Mouse (Mus musculus): ENCODE results near the gene Stmn1. TPM values are rescaled to one million over a fixed set of nuclear protein-coding genes. Genes with fewer than 3 reads are reported as not detected.

Stmn1 gene
- polyA plus RNA-seq (2011; ENCODE audit: insufficient read length, low read depth, missing spikeins), result 142 and 293 TPM in 2 replicates

- Histone ChIP-seq H3K4me3 (ENCODE audit: insufficient read depth, low read length) (peak within 1 kb of the TSS; percentile 64), H3K27ac (ENCODE audit: insufficient read depth, low read length) (peak within 1 kb of the TSS; percentile 19; the same call in 1 of the 2 replicates), H3K4me1 (ENCODE audit: control insufficient read depth, insufficient read depth, low read length) (no peaks in the 10 kb centered on the region; the same call in 1 of the 2 replicates)
- TF ChIP-seq POLR2A (IDR thresholded peaks at IDR 0.05; ENCODE audit: low read depth, low read length) (peak; percentile 98), CTCF (IDR thresholded peaks at IDR 0.05; ENCODE audit: borderline replicate concordance, insufficient read depth, low read length) (no peak)
These were observed at the start of gene Stmn1 for GRCm38 (mm10) chr4:134468215-134468575. Stmn1 (plus strand) TSS chr4:134468320.

- Histone ChIP-seq H3K27ac (ENCODE audit: insufficient read depth, low read length) (no peak overlapping the region), H3K4me1 (ENCODE audit: control insufficient read depth, insufficient read depth, low read length) (no peaks in the 10 kb centered on the region), H3K4me3 (ENCODE audit: insufficient read depth, low read length) (no peak overlapping the region)
- no peak for TF ChIP-seq POLR2A (IDR thresholded peaks at IDR 0.05; ENCODE audit: low read depth, low read length)
- no peak for TF ChIP-seq CTCF (IDR thresholded peaks at IDR 0.05; ENCODE audit: borderline replicate concordance, insufficient read depth, low read length)
These were observed 46.1 kb upstream of the Stmn1 start for GRCm38 (mm10) chr4:134421971-134422370.

- Histone ChIP-seq H3K4me3 (ENCODE audit: insufficient read depth, low read length) (no peak overlapping the region), H3K27ac (ENCODE audit: insufficient read depth, low read length) (no peak overlapping the region), H3K4me1 (ENCODE audit: control insufficient read depth, insufficient read depth, low read length) (no peaks in the 10 kb centered on the region)
- TF ChIP-seq CTCF (IDR thresholded peaks at IDR 0.05; ENCODE audit: borderline replicate concordance, insufficient read depth, low read length) (no peak), POLR2A (IDR thresholded peaks at IDR 0.05; ENCODE audit: low read depth, low read length) (no peak)
These were observed 44.2 kb upstream of the Stmn1 start for GRCm38 (mm10) chr4:134423949-134424348.

GRCm38 (mm10) chr4:134425088-134425487 lies 43.0 kb upstream of the Stmn1 start:
- Histone ChIP-seq H3K27ac (ENCODE audit: insufficient read depth, low read length) (no peak overlapping the region), H3K4me1 (ENCODE audit: control insufficient read depth, insufficient read depth, low read length) (no peaks in the 10 kb centered on the region)
- TF ChIP-seq CTCF (IDR thresholded peaks at IDR 0.05; ENCODE audit: borderline replicate concordance, insufficient read depth, low read length) (no peak), POLR2A (IDR thresholded peaks at IDR 0.05; ENCODE audit: low read depth, low read length) (no peak)

GRCm38 (mm10) chr4:134430381-134431004 lies 37.6 kb upstream of the Stmn1 start:
- Histone ChIP-seq H3K27ac (ENCODE audit: insufficient read depth, low read length) (no peak overlapping the region), H3K4me3 (ENCODE audit: insufficient read depth, low read length) (no peak overlapping the region), H3K4me1 (ENCODE audit: control insufficient read depth, insufficient read depth, low read length) (no peaks in the 10 kb centered on the region)
- no peak for TF ChIP-seq CTCF (IDR thresholded peaks at IDR 0.05; ENCODE audit: borderline replicate concordance, insufficient read depth, low read length)
- no peak for TF ChIP-seq POLR2A (IDR thresholded peaks at IDR 0.05; ENCODE audit: low read depth, low read length)

More at GRCm38 (mm10) chr4:134425088-134425487, 43.0 kb upstream of the Stmn1 start:
- no peak overlapping the region for H3K4me3 ChIP-seq (ENCODE audit: insufficient read depth, low read length)

- Histone ChIP-seq H3K4me3 (ENCODE audit: insufficient read depth, low read length) (no peak overlapping the region), H3K4me1 (ENCODE audit: control insufficient read depth, insufficient read depth, low read length) (no peaks in the 10 kb centered on the region), H3K27ac (ENCODE audit: insufficient read depth, low read length) (no peak overlapping the region)
- TF ChIP-seq CTCF (IDR thresholded peaks at IDR 0.05; ENCODE audit: borderline replicate concordance, insufficient read depth, low read length) (no peak), POLR2A (IDR thresholded peaks at IDR 0.05; ENCODE audit: low read depth, low read length) (no peak)
These were observed 35.3 kb upstream of the Stmn1 start for GRCm38 (mm10) chr4:134432686-134433360.

GRCm38 (mm10) chr4:134436185-134436584 lies 31.9 kb upstream of the Stmn1 start:
- Histone ChIP-seq H3K27ac (ENCODE audit: insufficient read depth, low read length) (no peak overlapping the region), H3K4me1 (ENCODE audit: control insufficient read depth, insufficient read depth, low read length) (no peaks in the 10 kb centered on the region), H3K4me3 (ENCODE audit: insufficient read depth, low read length) (no peak overlapping the region)
- no peak for TF ChIP-seq CTCF (IDR thresholded peaks at IDR 0.05; ENCODE audit: borderline replicate concordance, insufficient read depth, low read length)
- no peak for TF ChIP-seq POLR2A (IDR thresholded peaks at IDR 0.05; ENCODE audit: low read depth, low read length)

- Histone ChIP-seq H3K27ac (ENCODE audit: insufficient read depth, low read length) (no peak overlapping the region), H3K4me3 (ENCODE audit: insufficient read depth, low read length) (no peak overlapping the region), H3K4me1 (ENCODE audit: control insufficient read depth, insufficient read depth, low read length) (no peaks in the 10 kb centered on the region)
- TF ChIP-seq POLR2A (IDR thresholded peaks at IDR 0.05; ENCODE audit: low read depth, low read length), result no peak
- no peak for TF ChIP-seq CTCF (IDR thresholded peaks at IDR 0.05; ENCODE audit: borderline replicate concordance, insufficient read depth, low read length)
These were observed 31.5 kb upstream of the Stmn1 start for GRCm38 (mm10) chr4:134436659-134437058.

GRCm38 (mm10) chr4:134439119-134439518 lies 29.0 kb upstream of the Stmn1 start:
- Histone ChIP-seq H3K4me1 (ENCODE audit: control insufficient read depth, insufficient read depth, low read length) (no peaks in the 10 kb centered on the region), H3K4me3 (ENCODE audit: insufficient read depth, low read length) (no peak overlapping the region), H3K27ac (ENCODE audit: insufficient read depth, low read length) (no peak overlapping the region)
- TF ChIP-seq POLR2A (IDR thresholded peaks at IDR 0.05; ENCODE audit: low read depth, low read length) (no peak), CTCF (IDR thresholded peaks at IDR 0.05; ENCODE audit: borderline replicate concordance, insufficient read depth, low read length) (no peak)

- no peak for TF ChIP-seq CTCF (IDR thresholded peaks at IDR 0.05; ENCODE audit: borderline replicate concordance, insufficient read depth, low read length)
- no peak for TF ChIP-seq POLR2A (IDR thresholded peaks at IDR 0.05; ENCODE audit: low read depth, low read length)
- H3K4me3 ChIP-seq (ENCODE audit: insufficient read depth, low read length), result no peak overlapping the region
- H3K4me1 ChIP-seq (ENCODE audit: control insufficient read depth, insufficient read depth, low read length), result no peaks in the 10 kb centered on the region
- no peak overlapping the region for H3K27ac ChIP-seq (ENCODE audit: insufficient read depth, low read length)
These were observed 28.2 kb upstream of the Stmn1 start for GRCm38 (mm10) chr4:134439919-134440318.
